Mouse (Mus musculus): ENCODE measurements around the gene Dip2c.

GRCm38 (mm10) chr13:9390204-9390804 is 114.0 kb downstream of the Dip2c start:
- no peak for TF ChIP-seq CTCF (IDR thresholded peaks at IDR 0.05; ENCODE audit: low read depth)
- no peak for TF ChIP-seq EP300 (IDR thresholded peaks at IDR 0.05; ENCODE audit: low read depth)
